Mouse (Mus musculus) thymus, postnatal 36 days (tissue): ENCODE measurements around the gene Hps5.

Experiments
- DNase-seq, 2 experiments: peaks; one replicate each; pipeline ENCODE4 v3.0.0; 2022; ENCODE audit warnings: mixed read lengths in 2 of 2

Hps5 gene

DNA sequence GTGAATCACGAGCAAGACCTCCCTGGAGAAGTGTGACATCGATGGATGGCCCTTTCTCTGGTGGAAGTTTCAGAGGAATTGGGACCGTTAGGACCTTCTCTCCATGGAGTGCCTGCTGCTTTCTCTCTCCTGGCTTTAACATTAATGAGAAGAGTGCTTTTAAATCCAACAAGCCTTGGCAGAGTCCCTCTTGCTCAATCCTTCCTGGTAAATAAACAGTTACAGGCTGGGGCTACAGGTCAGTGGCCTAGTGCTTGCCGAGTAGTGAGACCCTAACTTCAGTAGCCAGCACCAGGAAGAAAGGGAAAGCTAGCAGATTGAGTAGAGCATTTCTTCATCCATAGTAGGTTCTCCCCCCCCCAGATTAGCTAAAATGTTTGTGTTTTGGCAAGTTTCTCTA is 63.4 kb downstream of the Hps5 start, which contains the start of gene Saa4:
Gene Saa4 (minus strand): TSS at position 146 of the 400 bp plus-strand sequence.
- no peak for DNase-seq

GRCm38 (mm10) chr7:46727584-46727983 is 68.3 kb downstream of the Hps5 start:
- DNase-seq, result no peak

DNA sequence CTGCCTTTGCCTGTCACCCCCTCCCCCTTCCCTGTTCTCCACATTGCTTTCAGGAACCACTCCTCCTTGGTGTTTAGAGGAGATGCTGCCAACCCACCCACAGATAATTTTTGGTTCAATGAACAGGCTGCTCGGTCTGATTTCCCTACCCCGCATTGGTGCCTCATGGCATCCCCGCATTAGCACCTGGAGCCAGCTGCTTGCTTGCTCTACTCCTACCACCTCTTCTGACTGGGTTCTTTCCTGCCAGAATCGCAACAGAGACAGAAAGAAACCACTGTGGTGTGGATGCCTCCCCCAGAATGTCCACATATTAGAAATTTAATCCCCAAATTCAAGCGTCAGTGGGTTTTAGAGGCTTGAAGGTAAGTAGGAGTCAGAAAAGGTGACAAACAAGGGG is 71.5 kb downstream of the Hps5 start:
- DNase-seq, result no peak

DNA sequence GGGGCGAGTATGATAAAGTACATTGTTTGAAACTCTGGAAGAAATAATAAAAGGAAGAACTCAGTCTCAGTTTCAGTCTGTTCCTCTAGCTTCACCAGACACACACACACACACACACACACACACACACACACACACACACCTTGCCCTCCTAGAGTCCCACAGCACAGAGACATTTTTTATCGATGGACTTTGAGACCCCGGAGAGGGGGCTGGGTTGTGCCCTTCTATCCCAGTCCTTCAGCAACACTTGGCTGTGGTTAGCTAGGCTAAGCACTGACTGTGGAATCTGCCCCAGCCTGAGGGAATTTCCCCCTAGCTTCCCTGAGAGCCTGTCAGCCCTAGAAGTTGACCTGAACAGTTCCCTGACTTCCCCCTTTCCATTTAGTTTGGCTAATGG is 72.0 kb downstream of the Hps5 start:
- no peak for DNase-seq

DNA sequence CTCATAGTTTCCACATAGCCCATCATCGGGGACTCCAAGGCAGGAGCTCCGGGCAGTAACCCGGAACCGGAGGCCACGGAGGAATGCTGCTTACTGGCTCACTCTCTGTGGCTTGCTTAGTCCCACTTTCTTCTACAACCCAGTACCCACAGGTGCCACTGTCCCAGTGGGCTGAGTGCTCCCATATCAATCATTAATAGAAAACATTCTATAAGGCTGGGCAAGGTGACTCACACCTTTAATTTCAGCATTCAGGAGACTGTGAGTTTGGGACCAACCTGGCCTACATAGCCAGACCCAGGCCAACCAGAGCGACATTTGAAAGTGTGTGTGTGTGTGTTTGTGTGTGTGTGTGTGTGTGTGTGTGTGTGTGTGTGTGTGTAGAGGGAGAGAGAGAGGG is 72.5 kb downstream of the Hps5 start:
- no peak for DNase-seq

GRCm38 (mm10) chr7:46720460-46720859 is 75.4 kb downstream of the Hps5 start:
- no peak for DNase-seq

- no peak for DNase-seq
Measured at GRCm38 (mm10) chr7:46719526-46719925, 76.3 kb downstream of the Hps5 start.

- DNase-seq, result no peak
Measured at GRCm38 (mm10) chr7:46718591-46719270, 77.1 kb downstream of the Hps5 start.

GRCm38 (mm10) chr7:46716897-46717296 is 79.0 kb downstream of the Hps5 start:
- no peak for DNase-seq

GRCm38 (mm10) chr7:46715600-46715999 is 80.3 kb downstream of the Hps5 start, which contains the start of gene Saa3:
Gene Saa3 (minus strand): TSS chr7:46715700.
- DNase-seq, result no peak

- DNase-seq, result peak; percentile 56 to 62
Measured at GRCm38 (mm10) chr7:46714518-46714917, 81.3 kb downstream of the Hps5 start.

- DNase-seq, result no peak
Measured at GRCm38 (mm10) chr7:46712250-46712649, 83.6 kb downstream of the Hps5 start.
